Mouse (Mus musculus) ES-Bruce4 (cell line): ENCODE results near the gene Ccdc155.

Experiments used
- CTCF ChIP-seq: IDR thresholded peaks from one replicate; pipeline ENCODE4 v1.8.1; 2011; ENCODE audit warnings: low read depth, low read length
- POLR2A ChIP-seq: IDR thresholded peaks from one replicate; pipeline ENCODE4 v1.8.1; 2011; ENCODE audit warnings: low read length; ENCODE audit not compliant: insufficient read depth

- no peak for TF ChIP-seq POLR2A
- no peak for TF ChIP-seq CTCF
Measured at GRCm38 (mm10) chr7:45238723-45239496, 34.2 kb upstream of the Ccdc155 start, which contains the start of gene Cd37.
